Comparison of ENCODE assay signal across 32 mouse cellular contexts in the genomic region with DNA sequence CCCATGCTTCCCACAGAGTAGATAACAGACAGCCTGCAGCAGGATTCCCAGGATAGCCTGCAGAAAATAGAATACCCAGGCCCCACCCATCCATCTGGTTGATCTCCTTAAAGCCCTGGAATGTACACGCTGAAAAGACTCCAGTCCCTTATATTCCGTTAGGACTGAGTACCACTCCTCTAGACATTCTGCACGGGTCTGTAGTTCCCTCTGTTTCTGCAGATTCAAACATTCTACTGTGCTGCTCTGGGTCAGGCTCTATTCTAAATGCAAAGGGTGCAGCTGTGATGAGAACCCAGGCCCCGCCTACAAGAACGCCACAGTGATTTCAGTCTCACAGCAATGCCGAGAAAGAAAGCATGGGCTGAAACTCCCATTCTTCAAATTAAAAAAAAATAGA. TPM values are rescaled to one million over a fixed set of nuclear protein-coding genes. Genes with fewer than 3 reads are reported as not detected.
A peak's percentile ranks its signal among the peaks of the same experiment; 100 is the strongest.
DNase-seq lines count a peak whose midpoint lies in the region; ATAC-seq and TF ChIP-seq lines count a peak whose summit lies in the region.
"Had no signal": no experiment of that assay in that cellular context is flagged by ENCODE, and none has a peak within 500 bp of the region (broad histone marks: within the 10 kb centered on the region; RNA-seq: fewer than 3 reads in every experiment).

No protein-coding gene starts in this region.

- H3K36me3 ChIP-seq in heart, embryonic 13.5 days = no peaks in the 10 kb centered on the region
- no peaks in the 10 kb centered on the region for H3K36me3 ChIP-seq in embryonic facial prominence, embryonic 15.5 days
- H3K36me3 ChIP-seq: hindbrain, embryonic 15.5 days; kidney, embryonic 15.5 days; midbrain, embryonic 12.5 days had no signal

- DNase-seq in heart, postnatal 14 days = no peak
- DNase-seq in right cerebral cortex, adult 2 months (ENCODE audit: low spot score in 2 of 2) = peak; percentile 17
- no peak for DNase-seq in right cerebral cortex, postnatal 4 days
- DNase-seq in brain, embryonic 14.5 days (ENCODE audit: low read depth) = peak; percentile 37
- no peak for DNase-seq in lung, postnatal 36 days
- DNase-seq in cerebellum, adult 11-12 months = no peak
- DNase-seq: adrenal gland, postnatal 10 days; cerebellum, adult 11 months; cerebellum, postnatal 14 days; gastrocnemius, postnatal 25 days; heart, postnatal 36 days; kidney, postnatal 4 days; layer of hippocampus, adult 9-11 months; liver; thymus, postnatal 4 days had no signal

- no peak overlapping the region for H3K27ac ChIP-seq in heart, embryonic 13.5 days (replicated peaks)
- no peak overlapping the region for H3K27ac ChIP-seq in embryonic facial prominence, embryonic 15.5 days (replicated peaks)
- H3K27ac ChIP-seq: hindbrain, embryonic 15.5 days; kidney, embryonic 15.5 days; midbrain, embryonic 12.5 days had no signal

- no peak overlapping the region for H3K9ac ChIP-seq in heart, embryonic 13.5 days
- H3K9ac ChIP-seq in embryonic facial prominence, embryonic 15.5 days = no peak overlapping the region
- H3K9ac ChIP-seq: hindbrain, embryonic 15.5 days; kidney, embryonic 15.5 days; midbrain, embryonic 12.5 days had no signal

- intact Hi-C loops in heart, postnatal 14 days (cut with DNase I) = no loop called here

- H3K9me3 ChIP-seq in heart, embryonic 13.5 days = no peaks in the 10 kb centered on the region
- no peaks in the 10 kb centered on the region for H3K9me3 ChIP-seq in embryonic facial prominence, embryonic 15.5 days (replicated peaks)
- H3K9me3 ChIP-seq: hindbrain, embryonic 15.5 days; kidney, embryonic 15.5 days; midbrain, embryonic 12.5 days had no signal

- no peak for ATAC-seq in heart, embryonic 13.5 days (ENCODE audit: extremely low read depth, insufficient number of reproducible peaks, low FRiP score, low TSS enrichment)
- peak; percentile 39; the same call in 1 of the 2 replicates for ATAC-seq in embryonic facial prominence, embryonic 15.5 days (ENCODE audit: insufficient number of reproducible peaks, low FRiP score, low TSS enrichment, low read depth)
- ATAC-seq: activated CD4-positive, CD25-positive, alpha-beta regulatory T cell, adult 4 months; intestine, embryonic 16.5 days; lung, postnatal 0 days; Patski had no signal

- no peaks in the 10 kb centered on the region for H3K27me3 ChIP-seq in heart, embryonic 13.5 days (replicated peaks)
- H3K27me3 ChIP-seq in embryonic facial prominence, embryonic 15.5 days = no peaks in the 10 kb centered on the region
- H3K27me3 ChIP-seq: hindbrain, embryonic 15.5 days; kidney, embryonic 15.5 days had no signal

- H3K4me2 ChIP-seq in heart, embryonic 13.5 days = peak overlapping the region; percentile 40
- H3K4me2 ChIP-seq in embryonic facial prominence, embryonic 15.5 days (replicated peaks) = peak overlapping the region; percentile 6; the same call in 1 of the 2 replicates
- H3K4me2 ChIP-seq: hindbrain, embryonic 15.5 days; kidney, embryonic 15.5 days; midbrain, embryonic 12.5 days had no signal

- H3K4me1 ChIP-seq in heart, embryonic 13.5 days = peaks cover 12% of the 10 kb centered on the region
- H3K4me1 ChIP-seq in embryonic facial prominence, embryonic 15.5 days = peaks cover 5% of the 10 kb centered on the region
- H3K4me1 ChIP-seq: hindbrain, embryonic 15.5 days; kidney, embryonic 15.5 days had no signal

- no peak for TF ChIP-seq POLR2A in brain, embryonic 14.5 days (IDR thresholded peaks at IDR 0.05; ENCODE audit: borderline replicate concordance, extremely low read depth, insufficient read depth, insufficient read length, poor library complexity, severe bottlenecking)

- TF ChIP-seq CTCF in brain, embryonic 14.5 days (IDR thresholded peaks at IDR 0.05; ENCODE audit: borderline replicate concordance, extremely low read depth, insufficient read depth, insufficient read length) = no peak

- H3K4me3 ChIP-seq in heart, embryonic 13.5 days = no peak overlapping the region
- H3K4me3 ChIP-seq in embryonic facial prominence, embryonic 15.5 days (replicated peaks) = no peak overlapping the region
- H3K4me3 ChIP-seq: erythroblast, embryonic 14.5 days; hindbrain, embryonic 15.5 days; kidney, embryonic 15.5 days; midbrain, embryonic 12.5 days had no signal

- WGBS in heart, embryonic 13.5 days = 21% methylated on average over 6 of the region's 6 CpGs
- WGBS in embryonic facial prominence, embryonic 15.5 days = 15% methylated on average over 6 of the region's 6 CpGs

RNA-seq across cellular contexts. Expression of a gene that starts 20.2 kb away (rescaled TPM):
- polyA plus RNA-seq in heart, embryonic 13.5 days (2015; fragmentation: Nextera tagmentation; extraction: Ambion mirVana) = not detected in 2 replicates
- total RNA-seq in heart, postnatal 14 days (2021) = not detected
- polyA plus RNA-seq in brain, embryonic 14.5 days (2012; rRNA removed) = not detected in 2 replicates
- polyA plus RNA-seq in embryonic facial prominence, embryonic 15.5 days (2015; fragmentation: Nextera tagmentation; extraction: Ambion mirVana) = not detected in 2 replicates
- total RNA-seq: adrenal gland, postnatal 10 days; gastrocnemius, postnatal 25 days; heart, adult 8-10 months; heart, postnatal 36 days; left cerebral cortex, postnatal 10 days; megakaryocyte progenitor cell, adult 5-6 weeks; monocyte, adult 5-6 weeks had no signal
- polyA plus RNA-seq: activated CD4-positive, CD25-positive, alpha-beta regulatory T cell, adult 4 months; erythroblast, embryonic 14.5 days; frontal cortex, adult 2 months; hindbrain, embryonic 15.5 days; intestine, embryonic 16.5 days; kidney, embryonic 15.5 days; liver, embryonic 16.5 days; lung, postnatal 0 days; midbrain, embryonic 12.5 days; neural tube, embryonic 11.5 days; Patski had no signal

RNA-seq across cellular contexts. Expression of a gene that starts 32.0 kb away (rescaled TPM):
- polyA plus RNA-seq in heart, embryonic 13.5 days (2015; fragmentation: Nextera tagmentation; extraction: Ambion mirVana) = not detected in 2 replicates
- not detected for total RNA-seq in heart, postnatal 14 days (2021)
- 0.24 and 0.74 TPM in 2 replicates for polyA plus RNA-seq in brain, embryonic 14.5 days (2012; rRNA removed)
- 1.2 and 2.0 TPM in 2 replicates for polyA plus RNA-seq in embryonic facial prominence, embryonic 15.5 days (2015; fragmentation: Nextera tagmentation; extraction: Ambion mirVana)
- total RNA-seq: adrenal gland, postnatal 10 days; heart, adult 8-10 months; heart, postnatal 36 days; megakaryocyte progenitor cell, adult 5-6 weeks; monocyte, adult 5-6 weeks had no signal
- polyA plus RNA-seq: activated CD4-positive, CD25-positive, alpha-beta regulatory T cell, adult 4 months; erythroblast, embryonic 14.5 days; intestine, embryonic 16.5 days; kidney, embryonic 15.5 days; liver, embryonic 16.5 days; lung, postnatal 0 days had no signal

RNA-seq across cellular contexts. Expression of a gene that starts 58.6 kb away (rescaled TPM):
- polyA plus RNA-seq in heart, embryonic 13.5 days (2015; fragmentation: Nextera tagmentation; extraction: Ambion mirVana) = not detected in 2 replicates
- not detected for total RNA-seq in heart, postnatal 14 days (2021)
- not detected in 2 replicates for polyA plus RNA-seq in brain, embryonic 14.5 days (2012; rRNA removed)
- polyA plus RNA-seq in embryonic facial prominence, embryonic 15.5 days (2015; fragmentation: Nextera tagmentation; extraction: Ambion mirVana) = 0.12 TPM in 1 of 2 replicates, not detected in the other
- total RNA-seq: adrenal gland, postnatal 10 days; gastrocnemius, postnatal 25 days; heart, adult 8-10 months; heart, postnatal 36 days; left cerebral cortex, postnatal 10 days; megakaryocyte progenitor cell, adult 5-6 weeks; monocyte, adult 5-6 weeks had no signal
- polyA plus RNA-seq: activated CD4-positive, CD25-positive, alpha-beta regulatory T cell, adult 4 months; erythroblast, embryonic 14.5 days; frontal cortex, adult 2 months; hindbrain, embryonic 15.5 days; intestine, embryonic 16.5 days; kidney, embryonic 15.5 days; liver, embryonic 16.5 days; lung, postnatal 0 days; midbrain, embryonic 12.5 days; Patski had no signal

Comparison
In these comparisons a context has a peak if more than half of its experiments do, and no peak if none do; other contexts are left out.
1. DNase-seq: peak in right cerebral cortex, adult 2 months (2 of 2) and brain, embryonic 14.5 days (single experiment); none in heart, postnatal 14 days (0 of 2), right cerebral cortex, postnatal 4 days (single experiment), lung, postnatal 36 days (single experiment) and cerebellum, adult 11-12 months (single experiment).